Mouse (Mus musculus) right cerebral cortex, adult 2 months (tissue): Measurements from ENCODE around the gene Syt5.
"Not testable (repeated sequence)": the region's sequence is repeated elsewhere in the genome, so short reads cannot be mapped to it uniquely, and the experiment has no call there.

Experiments
- DNase-seq, 2 experiments: peaks; one replicate each; pipeline ENCODE4 v3.0.0; 2021 to 2022; ENCODE audit warnings: low spot score in 2 of 2

The Syt5 gene

GRCm38 (mm10) chr7:4547221-4547641 lies at the start of gene Syt5:
Gene Syt5, minus strand, starts transcription at chr7:4547541.
- DNase-seq = peak; percentile 72 to 79

- not testable (repeated sequence) for DNase-seq
Measured at GRCm38 (mm10) chr7:4597046-4597445, 49.7 kb upstream of the Syt5 start.

GRCm38 (mm10) chr7:4581481-4581880 lies 34.1 kb upstream of the Syt5 start:
- not testable (repeated sequence) for DNase-seq

GRCm38 (mm10) chr7:4572361-4572760 lies 25.0 kb upstream of the Syt5 start:
- DNase-seq = not testable (repeated sequence)

- DNase-seq = no peak
Measured at GRCm38 (mm10) chr7:4562660-4563059, 15.3 kb upstream of the Syt5 start.

GRCm38 (mm10) chr7:4557167-4557560 lies 9.8 kb upstream of the Syt5 start:
- no peak for DNase-seq

- DNase-seq = peak; percentile 82 to 85
Measured at GRCm38 (mm10) chr7:4556256-4557166, 9.2 kb upstream of the Syt5 start.

- peak; percentile 96 to 98 for DNase-seq
Measured at GRCm38 (mm10) chr7:4546591-4547131, 680 bp downstream of the Syt5 start.

- DNase-seq = no peak
Measured at GRCm38 (mm10) chr7:4546050-4546449, 1.3 kb downstream of the Syt5 start.

GRCm38 (mm10) chr7:4542013-4542412 lies 5.3 kb downstream of the Syt5 start:
- DNase-seq = no peak

GRCm38 (mm10) chr7:4541344-4541743 lies 6.0 kb downstream of the Syt5 start:
- no peak for DNase-seq

GRCm38 (mm10) chr7:4539019-4539418 lies 8.3 kb downstream of the Syt5 start:
- no peak for DNase-seq

- DNase-seq = no peak
Measured at GRCm38 (mm10) chr7:4537181-4537580, 10.2 kb downstream of the Syt5 start.

GRCm38 (mm10) chr7:4536369-4536768 lies 11.0 kb downstream of the Syt5 start:
- no peak for DNase-seq

GRCm38 (mm10) chr7:4532005-4532729 lies 15.2 kb downstream of the Syt5 start, which contains the start of gene Dnaaf3:
Gene Dnaaf3, minus strand, starts transcription at chr7:4532453.
- DNase-seq = no peak

GRCm38 (mm10) chr7:4530166-4530565 lies 17.2 kb downstream of the Syt5 start:
- not testable (repeated sequence) for DNase-seq

GRCm38 (mm10) chr7:4527302-4527689 lies 20.0 kb downstream of the Syt5 start:
- no peak for DNase-seq

- peak; percentile 67 to 75 for DNase-seq
Measured at GRCm38 (mm10) chr7:4526341-4527301, 20.7 kb downstream of the Syt5 start.

- peak; percentile 43 to 51 for DNase-seq
Measured at GRCm38 (mm10) chr7:4524212-4524922, 23.0 kb downstream of the Syt5 start, which contains the start of gene Tnni3. Gene Tnni3, minus strand, starts transcription at chr7:4524229.
